Mouse (Mus musculus) cerebellum, postnatal 4 days (tissue): ENCODE measurements at regions not wholly inside any gene's neighbourhood (a gene's known extent, or its start where the extent isn't known, plus 50 kb on each side); places are given as distances from the start of the nearest gene placed in this dataset.

Source experiments
- DNase-seq, 2 experiments: peaks; one replicate each; pipeline ENCODE4 v3.0.0; 2022; ENCODE audit warnings: low spot score in 2 of 2, mixed read lengths in 1 of 2

GRCm38 (mm10) chr1:177667041-177667791 lies 62.4 kb upstream of the 1700016C15Rik start:
- no peak for DNase-seq

- DNase-seq: no peak
Observed at GRCm38 (mm10) chr1:177670576-177670975, 59.0 kb upstream of the 1700016C15Rik start.

- no peak for DNase-seq
Observed at GRCm38 (mm10) chr1:177676657-177677056, 53.0 kb upstream of the 1700016C15Rik start.

- no peak for DNase-seq
Observed at GRCm38 (mm10) chr1:177678832-177679231, 50.8 kb upstream of the 1700016C15Rik start.
